Mouse (Mus musculus) adrenal gland, adult 8-10 months (tissue): Measurements from ENCODE around the gene Cbr3. TPM values are rescaled to one million over a fixed set of nuclear protein-coding genes. Genes with fewer than 3 reads are reported as not detected.

ENCODE experiments used
- DNase-seq: peaks from one replicate; pipeline ENCODE4 v3.0.0; 2022
- total RNA-seq, 4 experiments: library from RNA; stranded (reverse); gene quantifications; 2 replicates each; pipeline ENCODE4 v1.2.4; 2022

The Cbr3 gene
- total RNA-seq, 4 experiments from 2014 or later: 12.1 to 15.1 (median 12.9) TPM

- no peak for DNase-seq
These were observed 29.3 kb downstream of the Cbr3 start for GRCm38 (mm10) chr16:93712189-93712885.

DNA sequence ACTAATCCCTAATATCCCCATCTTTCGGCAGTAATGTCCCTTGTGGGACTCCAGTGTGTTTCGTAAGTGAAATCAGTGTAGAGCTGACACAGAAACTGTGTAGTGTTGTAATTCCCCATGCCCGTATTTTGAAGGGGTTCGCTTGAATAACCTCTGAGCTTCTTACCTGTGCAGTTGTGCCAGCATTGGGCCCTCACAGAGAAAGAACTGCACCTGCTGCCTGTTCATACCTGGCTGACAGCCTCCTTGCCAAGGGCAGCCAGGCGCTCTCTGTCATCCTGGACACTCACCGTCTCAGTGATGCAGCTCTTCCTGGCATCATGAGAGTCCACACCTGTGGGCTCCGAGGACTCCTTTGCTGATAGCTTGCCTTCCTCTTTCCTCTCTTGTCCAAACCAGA lies 30.0 kb downstream of the Cbr3 start:
- DNase-seq: no peak

DNA sequence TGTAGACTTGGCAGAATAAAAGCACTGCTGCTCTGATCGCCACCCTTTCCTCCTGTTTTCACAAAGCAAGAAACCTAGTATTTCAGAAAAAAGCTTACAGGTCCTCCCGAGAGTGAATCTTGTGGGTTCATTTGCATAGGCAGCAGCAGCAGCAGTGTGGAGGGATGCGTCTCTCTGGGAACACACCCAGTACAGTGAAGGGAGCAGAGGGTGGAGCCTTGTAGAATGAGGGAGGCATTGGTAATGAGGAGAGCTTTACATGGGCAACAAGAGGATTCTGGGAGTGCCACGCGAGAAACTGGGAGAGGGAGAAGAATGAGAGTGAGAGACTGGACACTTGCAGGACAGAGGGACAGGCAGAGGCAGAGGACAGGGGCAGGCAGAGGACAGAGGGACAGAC lies 31.4 kb downstream of the Cbr3 start:
- DNase-seq: no peak

DNA sequence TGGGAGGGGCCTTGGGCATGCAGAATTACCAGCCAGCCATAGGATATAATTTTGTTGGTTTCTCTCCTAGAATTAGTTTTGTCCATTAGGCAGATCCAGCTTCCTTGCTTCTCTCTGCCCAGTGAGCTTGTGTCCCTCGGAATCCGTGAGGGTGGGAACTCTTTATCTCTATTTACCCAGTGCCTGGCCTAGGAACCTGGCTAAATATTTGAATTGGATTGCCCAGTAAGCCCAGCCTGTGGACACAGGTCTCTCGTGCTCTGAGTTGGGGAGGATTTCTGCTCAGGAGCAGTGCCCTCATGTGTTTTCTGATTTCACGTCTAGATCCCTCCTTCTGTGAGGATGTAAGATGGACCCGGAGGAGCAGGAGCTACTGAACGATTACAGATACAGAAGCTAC lies 32.8 kb downstream of the Cbr3 start:
- DNase-seq: no peak

- DNase-seq: peak; percentile 34
These were observed 34.3 kb downstream of the Cbr3 start for GRCm38 (mm10) chr16:93717299-93717703.

- DNase-seq: no peak
These were observed 38.8 kb downstream of the Cbr3 start for GRCm38 (mm10) chr16:93721771-93722170.

DNA sequence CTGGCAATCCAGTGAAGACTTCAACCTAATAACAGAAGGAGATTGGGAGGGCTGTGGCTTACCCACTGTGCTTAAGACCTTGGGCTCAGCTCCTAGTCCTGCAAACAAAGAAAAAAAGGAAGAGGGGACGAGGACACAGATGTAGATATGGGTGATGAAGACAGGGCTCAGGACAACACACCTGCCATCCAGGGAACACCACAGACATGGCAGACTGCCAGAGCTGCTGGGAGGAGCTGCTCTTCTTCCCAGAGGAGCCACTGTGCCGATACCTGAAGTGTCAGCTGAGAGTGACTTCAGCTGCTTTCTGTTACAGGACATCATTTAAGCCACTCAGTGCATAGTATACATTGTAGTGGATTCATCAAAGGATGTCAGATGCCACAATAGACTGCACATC lies 39.5 kb downstream of the Cbr3 start:
- DNase-seq: no peak

GRCm38 (mm10) chr16:93725417-93726144 lies 42.6 kb downstream of the Cbr3 start:
- DNase-seq: no peak

GRCm38 (mm10) chr16:93726186-93726585 lies 43.2 kb downstream of the Cbr3 start:
- DNase-seq: no peak

- DNase-seq: no peak
These were observed 45.7 kb downstream of the Cbr3 start for GRCm38 (mm10) chr16:93728676-93729075.

DNA sequence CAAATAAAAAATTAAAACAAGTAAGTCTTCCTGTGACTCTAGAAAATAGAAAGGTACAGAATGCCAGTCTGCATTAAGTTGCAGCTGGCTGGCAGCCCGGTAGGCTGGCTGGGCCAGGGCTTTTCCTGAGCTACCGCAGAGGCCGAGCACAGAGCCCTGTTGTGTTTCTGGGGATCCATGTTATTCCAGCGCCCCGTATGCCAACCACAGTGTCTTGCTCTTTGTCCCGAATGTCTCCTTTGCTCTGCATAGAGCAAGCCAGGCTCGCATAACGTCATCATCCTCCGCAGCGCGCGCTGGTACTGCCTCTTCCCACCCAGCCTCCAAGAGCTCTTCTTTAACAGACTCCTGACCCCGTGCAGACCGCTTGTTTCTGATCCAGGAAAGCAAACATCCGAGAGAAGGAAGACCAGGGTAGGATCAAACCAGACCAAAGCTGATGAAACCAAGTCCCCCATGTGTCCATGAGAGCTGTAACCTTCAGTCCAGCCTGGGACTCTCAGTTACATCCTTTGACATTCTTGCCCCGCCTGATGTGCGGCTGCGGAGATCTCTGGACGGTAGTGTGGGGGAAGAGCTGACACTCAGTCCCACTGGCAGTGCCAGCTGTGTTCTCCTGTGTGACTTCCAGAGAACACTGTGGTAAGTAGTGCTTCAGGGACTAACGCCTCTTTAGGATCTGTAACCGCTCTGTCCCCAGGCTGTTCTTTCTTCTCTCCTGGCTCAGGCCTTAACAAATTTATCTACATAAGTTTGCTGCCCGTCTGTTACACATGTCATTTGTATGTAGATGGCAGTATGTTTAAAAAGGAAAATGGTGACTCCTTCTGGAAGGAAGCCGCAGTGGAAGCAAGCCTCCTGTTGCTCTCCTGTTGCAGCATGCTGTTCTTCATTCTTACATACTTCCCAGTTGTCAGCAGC lies 47.0 kb downstream of the Cbr3 start:
- no peak for DNase-seq

GRCm38 (mm10) chr16:93731310-93731709 lies 48.3 kb downstream of the Cbr3 start:
- DNase-seq: no peak

- no peak for DNase-seq
These were observed 50.0 kb downstream of the Cbr3 start for GRCm38 (mm10) chr16:93732875-93733569.

GRCm38 (mm10) chr16:93739251-93739650 lies 56.2 kb downstream of the Cbr3 start:
- no peak for DNase-seq

Other genes with a start within 250 kb of the Cbr3 start
- 10 to 100 TPM in 1 of 4 experiments, 1 to 10 TPM in 3; 4.0 to 11.5 (median 7.1) TPM for gene Setd4, start 79.2 kb upstream of the Cbr3 start, total RNA-seq
- 10 to 100 TPM; 82.7 to 91.9 (median 88.0) TPM for gene Cbr1, start 77.4 kb upstream of the Cbr3 start, total RNA-seq
- 1 to 10 TPM; 3.3 to 4.7 (median 3.4) TPM for gene Gm5678, start 55.1 kb upstream of the Cbr3 start, total RNA-seq
- 10 to 100 TPM; 16.9 to 36.6 (median 26.4) TPM for gene Dop1b, start 28.7 kb downstream of the Cbr3 start, total RNA-seq
- gene Morc3, start 148.9 kb downstream of the Cbr3 start, total RNA-seq: 10 to 100 TPM; 28.9 to 51.3 (median 36.0) TPM
- gene Chaf1b, start 200.7 kb downstream of the Cbr3 start, total RNA-seq: 1 to 10 TPM; 1.7 to 3.4 (median 2.0) TPM